Mouse (Mus musculus): ENCODE results near the gene Zdhhc19. TPM values are rescaled to one million over a fixed set of nuclear protein-coding genes. Genes with fewer than 3 reads are reported as not detected.
A peak's percentile ranks its signal among the peaks of the same experiment; 100 is the strongest.

Gene Zdhhc19
- not detected in 2 replicates for polyA plus RNA-seq (2015; fragmentation: Nextera tagmentation; extraction: Ambion mirVana)

DNA sequence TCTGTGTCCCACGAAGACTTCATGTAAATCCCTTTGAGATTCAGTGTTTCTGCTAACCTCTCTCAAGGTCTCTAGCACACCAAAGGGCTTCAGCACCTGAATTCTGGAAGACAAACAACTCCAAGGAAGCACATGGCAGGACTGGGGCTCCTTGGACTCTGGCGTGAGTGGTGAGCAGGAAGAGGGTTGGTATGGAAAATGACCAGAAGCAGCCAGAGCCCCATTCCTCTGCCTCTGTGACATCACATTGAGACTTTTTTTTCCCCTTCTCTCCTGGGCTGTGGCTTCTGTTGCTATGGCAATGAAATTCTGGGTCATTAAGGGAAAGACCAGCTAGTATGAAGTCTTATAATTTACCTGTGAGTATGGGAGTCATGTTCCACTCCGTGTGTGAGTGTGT, at the start of gene Zdhhc19:
Gene Zdhhc19, plus strand, starts transcription at position 301 of the 400 bp plus-strand sequence.
- no peak within 1 kb of the TSS for H3K4me2 ChIP-seq
- no peak for ATAC-seq (ENCODE audit: insufficient number of reproducible peaks, insufficient read depth, low FRiP score, low TSS enrichment, low read depth)
- no peaks in the 10 kb centered on the region for H3K36me3 ChIP-seq
- WGBS = 69% methylated on average over 3 of the region's 3 CpGs
- H3K9me3 ChIP-seq = no peaks in the 10 kb centered on the region
- no peak within 1 kb of the TSS for H3K9ac ChIP-seq
- H3K4me1 ChIP-seq = peaks cover 10% of the 10 kb centered on the region; the same call in 1 of the 2 replicates
- H3K4me3 ChIP-seq = no peak within 1 kb of the TSS
- H3K27me3 ChIP-seq = no peaks in the 10 kb centered on the region
- H3K27ac ChIP-seq = no peak within 1 kb of the TSS

DNA sequence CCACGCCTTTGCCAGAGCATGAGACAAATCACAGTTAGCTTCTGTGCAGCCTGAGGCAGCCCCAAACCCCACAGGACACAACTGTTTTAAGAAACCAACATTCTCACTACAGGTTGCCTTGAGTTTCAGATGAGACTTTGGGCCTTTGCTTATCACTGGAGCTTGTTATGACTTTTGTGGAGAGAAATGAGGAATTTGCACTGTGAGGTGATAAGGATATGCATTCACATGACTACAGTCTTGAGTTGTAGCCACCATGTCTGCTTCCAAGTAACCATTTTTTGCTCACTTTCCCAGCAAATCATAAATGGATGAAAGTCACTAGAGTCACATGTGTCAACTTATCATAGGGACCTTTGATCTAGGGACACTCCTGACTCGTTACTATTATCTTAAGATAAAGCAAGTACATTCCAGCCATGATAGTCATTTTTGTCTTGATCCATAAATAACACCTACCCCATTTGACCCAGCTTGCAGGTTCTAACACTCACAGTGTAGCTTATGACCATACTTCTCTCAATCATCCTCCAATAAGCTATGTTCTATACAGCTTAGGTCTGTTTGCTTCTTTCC, 49.4 kb upstream of the Zdhhc19 start:
- Histone ChIP-seq H3K4me2 (no peak overlapping the region), H3K27ac (no peak overlapping the region), H3K9ac (no peak overlapping the region), H3K9me3 (no peaks in the 10 kb centered on the region), H3K4me1 (no peaks in the 10 kb centered on the region), H3K36me3 (peaks cover under 1% of the 10 kb centered on the region), H3K27me3 (no peaks in the 10 kb centered on the region), H3K4me3 (no peak overlapping the region)
- no peak for ATAC-seq (ENCODE audit: insufficient number of reproducible peaks, insufficient read depth, low FRiP score, low TSS enrichment, low read depth)
- 77% methylated on average over 2 of the region's 2 CpGs for WGBS

DNA sequence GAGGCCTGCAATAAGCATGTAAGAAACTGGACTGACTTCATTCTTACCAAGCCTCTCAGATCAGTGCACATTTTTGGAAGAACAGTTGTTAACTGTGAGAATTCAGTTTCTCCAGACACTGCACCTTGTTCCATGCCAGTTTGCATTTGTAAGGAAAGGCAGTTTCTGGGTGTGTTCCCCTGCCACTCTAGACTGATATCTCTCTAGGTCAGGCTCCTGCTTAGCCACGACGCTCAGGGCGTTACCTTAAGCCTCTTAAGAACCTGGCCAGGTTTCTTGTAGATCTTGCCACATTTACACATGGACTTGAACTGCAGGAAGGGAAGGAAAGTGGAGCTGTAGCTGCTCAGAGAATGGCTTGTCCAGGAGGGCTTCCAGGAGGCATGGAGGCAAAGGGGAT, 46.4 kb upstream of the Zdhhc19 start:
- H3K9me3 ChIP-seq = no peaks in the 10 kb centered on the region
- H3K27me3 ChIP-seq = no peaks in the 10 kb centered on the region
- no peak overlapping the region for H3K9ac ChIP-seq
- no peak overlapping the region for H3K27ac ChIP-seq
- ATAC-seq (ENCODE audit: insufficient number of reproducible peaks, insufficient read depth, low FRiP score, low TSS enrichment, low read depth) = no peak
- peaks cover 7% of the 10 kb centered on the region for H3K4me1 ChIP-seq
- no peak overlapping the region for H3K4me2 ChIP-seq
- H3K4me3 ChIP-seq = no peak overlapping the region
- peaks cover 16% of the 10 kb centered on the region for H3K36me3 ChIP-seq
- WGBS = 86% methylated on average over 3 of the region's 3 CpGs

DNA sequence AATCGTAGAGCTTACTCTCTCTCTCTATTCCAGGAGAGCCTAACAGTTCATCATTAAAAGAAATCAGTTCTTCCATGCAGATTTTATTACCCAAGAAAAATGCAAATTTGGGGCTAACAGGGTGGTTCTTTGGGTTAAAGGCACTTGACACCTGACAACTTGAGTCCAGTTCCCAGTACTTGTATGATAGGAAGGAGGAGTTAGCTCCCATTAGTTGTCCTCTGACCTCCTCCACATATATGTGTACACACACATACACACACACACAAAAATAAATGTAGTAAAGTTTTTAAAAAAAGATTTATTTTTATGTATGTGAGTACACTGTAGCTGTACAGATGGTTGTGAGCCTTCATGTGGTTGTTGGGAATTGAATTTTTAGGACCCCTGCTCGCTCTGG, 45.9 kb upstream of the Zdhhc19 start:
- no peak overlapping the region for H3K4me3 ChIP-seq
- H3K27ac ChIP-seq = no peak overlapping the region
- no peak overlapping the region for H3K9ac ChIP-seq
- H3K36me3 ChIP-seq = peaks cover 16% of the 10 kb centered on the region
- no peaks in the 10 kb centered on the region for H3K9me3 ChIP-seq
- H3K4me1 ChIP-seq = peaks cover 12% of the 10 kb centered on the region
- H3K4me2 ChIP-seq = no peak overlapping the region
- 88% methylated on average over 2 of the region's 2 CpGs for WGBS
- no peak for ATAC-seq (ENCODE audit: insufficient number of reproducible peaks, insufficient read depth, low FRiP score, low TSS enrichment, low read depth)
- no peaks in the 10 kb centered on the region for H3K27me3 ChIP-seq

DNA sequence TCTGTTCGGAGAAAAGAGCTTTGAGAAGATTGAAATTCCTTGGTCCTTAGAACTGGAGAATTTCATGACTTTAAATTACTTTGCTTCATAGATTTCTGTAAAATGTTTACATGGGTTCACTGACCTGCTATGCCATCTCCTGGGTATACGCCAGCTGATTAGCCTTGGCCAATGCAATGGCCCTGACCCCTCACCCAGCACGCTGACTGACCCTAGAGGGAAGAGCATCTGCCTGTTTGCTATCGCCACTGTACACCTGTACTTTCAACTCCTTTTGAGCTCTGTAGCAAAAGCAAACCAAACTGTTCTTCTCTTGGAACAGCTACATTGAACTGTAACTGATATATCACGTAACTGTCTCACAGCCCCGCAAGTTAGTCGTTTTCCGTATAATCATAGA, 43.0 kb upstream of the Zdhhc19 start:
- peaks cover 23% of the 10 kb centered on the region for H3K36me3 ChIP-seq
- H3K4me2 ChIP-seq = no peak overlapping the region
- H3K27ac ChIP-seq = peak overlapping the region; percentile 23
- H3K4me1 ChIP-seq = peaks cover 20% of the 10 kb centered on the region
- H3K9me3 ChIP-seq = no peaks in the 10 kb centered on the region
- WGBS = 92% methylated on average over 8 of the region's 8 CpGs
- no peak overlapping the region for H3K9ac ChIP-seq
- no peaks in the 10 kb centered on the region for H3K27me3 ChIP-seq
- ATAC-seq (ENCODE audit: insufficient number of reproducible peaks, insufficient read depth, low FRiP score, low TSS enrichment, low read depth) = no peak
- H3K4me3 ChIP-seq = no peak overlapping the region

DNA sequence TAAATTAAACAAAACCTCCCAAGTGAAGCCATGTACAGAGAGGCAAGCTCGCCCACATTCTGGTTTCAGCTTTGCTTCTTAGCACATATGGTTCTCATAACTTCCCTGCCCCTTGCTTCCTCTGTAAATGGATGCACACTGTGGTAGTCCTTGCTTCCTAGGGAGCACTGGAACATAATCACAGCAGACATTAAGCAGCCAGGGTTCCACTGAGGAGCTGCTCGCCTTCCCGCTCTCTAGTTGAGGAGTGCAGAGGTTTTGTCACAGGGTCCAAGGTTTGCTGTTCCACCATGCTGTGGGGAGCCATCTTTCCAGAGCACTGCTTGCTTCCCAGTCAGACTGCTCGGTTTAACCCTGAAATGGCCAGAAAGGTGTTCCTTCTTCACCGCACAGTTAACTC, 41.4 kb upstream of the Zdhhc19 start:
- Histone ChIP-seq H3K27me3 (no peaks in the 10 kb centered on the region), H3K4me2 (peak overlapping the region; percentile 31), H3K4me3 (peak overlapping the region; percentile 2; the same call in 1 of the 2 replicates), H3K27ac (peak overlapping the region; percentile 82), H3K9me3 (no peaks in the 10 kb centered on the region), H3K4me1 (peaks cover 20% of the 10 kb centered on the region), H3K36me3 (peaks cover 23% of the 10 kb centered on the region), H3K9ac (0 out of 2 replicates have a peak overlapping the region, but pooled peaks have one; percentile 41)
- ATAC-seq (ENCODE audit: insufficient number of reproducible peaks, insufficient read depth, low FRiP score, low TSS enrichment, low read depth) = no peak
- WGBS = 44% methylated on average over 5 of the region's 5 CpGs

DNA sequence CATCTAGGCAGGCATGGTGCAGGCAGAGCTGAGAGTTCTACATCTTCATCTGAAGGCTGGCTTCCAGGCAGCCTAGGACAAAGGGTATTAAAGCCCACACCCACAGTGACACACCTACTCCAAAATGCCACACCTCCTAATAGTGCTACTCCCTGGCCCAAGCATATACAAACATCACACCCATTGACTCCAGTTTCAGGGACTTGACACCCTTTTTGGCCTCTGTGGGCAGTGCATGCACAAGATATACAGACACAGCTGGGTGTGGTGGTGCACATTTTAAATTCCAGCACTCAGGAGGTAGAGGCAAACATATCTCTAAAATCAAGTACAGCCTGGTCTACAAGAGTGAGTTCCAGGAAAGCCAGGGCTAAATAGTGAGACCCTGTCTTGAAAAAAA, 40.0 kb upstream of the Zdhhc19 start:
- H3K27ac ChIP-seq = no peak overlapping the region
- no peaks in the 10 kb centered on the region for H3K9me3 ChIP-seq
- H3K4me2 ChIP-seq = no peak overlapping the region
- no peak for ATAC-seq (ENCODE audit: insufficient number of reproducible peaks, insufficient read depth, low FRiP score, low TSS enrichment, low read depth)
- no peak overlapping the region for H3K9ac ChIP-seq
- H3K4me3 ChIP-seq = no peak overlapping the region
- no peaks in the 10 kb centered on the region for H3K27me3 ChIP-seq
- peaks cover 23% of the 10 kb centered on the region for H3K36me3 ChIP-seq
- peaks cover 20% of the 10 kb centered on the region for H3K4me1 ChIP-seq

DNA sequence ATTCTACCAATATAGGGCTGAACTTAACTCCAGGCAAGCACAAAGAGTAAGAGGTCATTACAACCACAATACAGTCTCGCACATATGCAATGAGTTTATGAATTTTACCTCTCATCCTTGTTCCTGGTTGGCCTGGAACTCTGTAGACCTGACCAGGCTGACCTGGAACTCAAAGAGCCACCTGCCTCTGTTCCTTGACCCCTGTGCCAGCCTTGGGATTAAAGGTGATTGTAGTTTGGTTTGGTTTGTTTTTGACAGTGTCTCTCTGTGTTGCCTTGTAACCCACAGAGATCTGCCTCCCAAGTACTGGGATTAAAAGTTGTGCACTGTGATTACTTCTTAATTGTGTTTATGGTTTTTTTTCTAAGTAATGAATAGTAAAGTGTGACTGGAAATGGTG, 39.3 kb upstream of the Zdhhc19 start:
- peaks cover 20% of the 10 kb centered on the region for H3K4me1 ChIP-seq
- no peaks in the 10 kb centered on the region for H3K27me3 ChIP-seq
- no peak overlapping the region for H3K27ac ChIP-seq
- 93% methylated on average over 1 of the region's 1 CpGs for WGBS
- no peak overlapping the region for H3K4me3 ChIP-seq
- H3K4me2 ChIP-seq = no peak overlapping the region
- no peak for ATAC-seq (ENCODE audit: insufficient number of reproducible peaks, insufficient read depth, low FRiP score, low TSS enrichment, low read depth)
- H3K36me3 ChIP-seq = peaks cover 21% of the 10 kb centered on the region
- no peaks in the 10 kb centered on the region for H3K9me3 ChIP-seq
- no peak overlapping the region for H3K9ac ChIP-seq

DNA sequence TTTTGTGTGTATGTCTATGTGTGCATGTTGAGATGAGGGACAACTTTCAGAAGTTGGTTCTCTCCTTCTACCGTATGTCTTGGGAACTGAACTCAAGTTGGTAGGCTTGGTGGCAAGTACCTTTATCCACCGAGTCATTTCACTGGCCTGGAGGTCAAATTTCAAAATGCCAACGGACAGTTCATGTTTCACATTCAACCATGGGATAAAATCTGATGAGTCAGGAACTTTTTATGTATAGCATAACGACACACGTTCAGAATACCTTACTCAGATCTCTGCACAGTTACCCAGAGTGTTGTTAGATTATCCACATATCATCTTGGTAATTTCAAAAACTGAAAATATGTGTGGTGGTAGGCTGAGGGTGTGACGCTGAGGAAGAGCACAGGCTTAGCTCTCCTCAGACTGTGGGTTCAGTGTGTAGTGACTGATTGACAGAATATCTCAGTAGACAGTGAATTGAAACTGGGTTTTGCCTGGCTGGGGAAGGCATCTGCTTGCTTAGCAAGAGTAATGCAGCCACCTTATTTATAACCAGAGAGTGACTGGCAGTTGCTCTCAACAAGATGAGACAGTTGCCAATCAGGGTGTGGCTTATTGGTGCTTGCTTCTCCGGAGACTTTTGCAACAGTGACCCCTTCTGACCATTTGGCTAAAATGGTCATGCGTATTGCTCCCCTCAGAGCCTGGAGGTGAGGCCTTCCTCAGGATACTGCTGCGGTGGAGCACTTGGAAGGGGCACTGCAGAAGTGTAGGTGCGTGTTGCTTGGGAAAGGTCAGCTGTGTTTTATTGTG, 38.3 kb upstream of the Zdhhc19 start:
- H3K36me3 ChIP-seq = peaks cover 15% of the 10 kb centered on the region
- no peak overlapping the region for H3K27ac ChIP-seq
- no peaks in the 10 kb centered on the region for H3K9me3 ChIP-seq
- H3K4me1 ChIP-seq = peaks cover 20% of the 10 kb centered on the region
- 54% methylated on average over 10 of the region's 10 CpGs for WGBS
- H3K9ac ChIP-seq = no peak overlapping the region
- no peak overlapping the region for H3K4me2 ChIP-seq
- no peaks in the 10 kb centered on the region for H3K27me3 ChIP-seq
- ATAC-seq (ENCODE audit: insufficient number of reproducible peaks, insufficient read depth, low FRiP score, low TSS enrichment, low read depth) = no peak
- H3K4me3 ChIP-seq = no peak overlapping the region

DNA sequence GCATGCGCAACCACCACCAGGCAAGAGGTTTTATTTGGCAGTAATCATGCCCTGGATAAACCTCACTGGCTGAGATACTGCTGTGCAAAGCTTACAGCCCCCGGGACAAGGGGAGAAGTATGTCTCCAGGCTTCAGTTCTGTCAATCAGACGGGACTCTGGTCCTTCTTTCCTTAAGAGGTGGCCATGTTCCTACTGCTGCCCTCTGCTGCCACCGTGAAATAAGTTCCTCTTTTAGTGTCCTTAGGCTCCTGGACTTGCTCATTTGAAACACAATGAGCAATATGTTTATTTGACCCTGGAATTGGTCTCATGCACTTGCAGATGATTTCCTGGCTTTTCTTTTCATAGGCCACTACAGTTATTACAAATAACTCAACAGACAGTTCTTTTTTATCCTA, 35.5 kb upstream of the Zdhhc19 start:
- Histone ChIP-seq H3K27me3 (no peaks in the 10 kb centered on the region), H3K27ac (no peak overlapping the region), H3K9ac (no peak overlapping the region), H3K4me2 (no peak overlapping the region), H3K9me3 (no peaks in the 10 kb centered on the region), H3K4me1 (peaks cover 5% of the 10 kb centered on the region; the same call in 1 of the 2 replicates), H3K36me3 (peaks cover 24% of the 10 kb centered on the region), H3K4me3 (no peak overlapping the region)
- no peak for ATAC-seq (ENCODE audit: insufficient number of reproducible peaks, insufficient read depth, low FRiP score, low TSS enrichment, low read depth)
- WGBS = 68% methylated on average over 4 of the region's 4 CpGs

DNA sequence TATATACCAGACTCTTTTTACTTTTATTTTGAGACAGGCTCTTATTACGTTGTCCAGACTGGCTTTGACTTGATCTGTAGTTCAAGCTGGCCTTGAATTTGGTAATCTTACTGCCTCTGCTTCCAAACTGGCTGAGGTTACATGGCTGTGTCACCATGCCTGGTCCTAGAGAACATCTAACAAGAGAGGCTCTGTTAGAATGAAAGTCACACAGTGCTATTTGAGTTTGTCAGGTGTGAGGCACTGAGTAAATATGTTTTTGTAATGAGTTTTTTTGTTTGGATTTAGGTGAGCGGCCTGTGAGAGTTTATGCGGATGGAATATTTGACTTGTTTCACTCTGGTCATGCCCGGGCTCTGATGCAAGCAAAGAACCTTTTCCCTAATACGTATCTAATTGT, 34.4 kb upstream of the Zdhhc19 start:
- peaks cover 5% of the 10 kb centered on the region; the same call in 1 of the 2 replicates for H3K4me1 ChIP-seq

DNA sequence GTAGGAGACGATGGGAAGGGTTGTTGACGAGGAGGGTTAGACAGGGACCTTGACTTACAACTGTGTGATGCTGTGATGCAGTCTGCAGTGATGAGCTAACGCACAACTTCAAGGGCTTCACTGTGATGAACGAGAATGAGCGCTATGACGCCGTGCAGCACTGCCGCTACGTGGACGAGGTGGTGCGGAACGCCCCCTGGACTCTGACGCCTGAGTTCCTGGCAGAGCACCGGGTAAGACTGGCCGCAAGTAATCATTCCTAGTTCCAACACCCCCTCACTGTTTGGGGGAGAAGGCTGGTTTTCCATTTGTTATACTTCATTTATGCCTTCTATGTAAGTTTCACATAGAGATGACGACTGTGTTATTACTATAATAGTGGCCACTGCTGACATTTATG, 33.1 kb upstream of the Zdhhc19 start:
- 95% methylated on average over 16 of the region's 16 CpGs for WGBS
- no peak overlapping the region for H3K4me2 ChIP-seq
- H3K27me3 ChIP-seq = no peaks in the 10 kb centered on the region
- H3K4me1 ChIP-seq = peaks cover 2% of the 10 kb centered on the region; the same call in 1 of the 2 replicates
- H3K4me3 ChIP-seq = no peak overlapping the region
- no peak overlapping the region for H3K9ac ChIP-seq
- no peak for ATAC-seq (ENCODE audit: insufficient number of reproducible peaks, insufficient read depth, low FRiP score, low TSS enrichment, low read depth)
- H3K27ac ChIP-seq = no peak overlapping the region
- H3K36me3 ChIP-seq = peaks cover 25% of the 10 kb centered on the region
- no peaks in the 10 kb centered on the region for H3K9me3 ChIP-seq

More for the DNA sequence above, 34.4 kb upstream of the Zdhhc19 start:
- no peak overlapping the region for H3K4me2 ChIP-seq
- H3K27ac ChIP-seq = no peak overlapping the region
- no peaks in the 10 kb centered on the region for H3K9me3 ChIP-seq
- no peaks in the 10 kb centered on the region for H3K27me3 ChIP-seq
- H3K9ac ChIP-seq = no peak overlapping the region
- ATAC-seq (ENCODE audit: insufficient number of reproducible peaks, insufficient read depth, low FRiP score, low TSS enrichment, low read depth) = no peak
- H3K4me3 ChIP-seq = no peak overlapping the region
- H3K36me3 ChIP-seq = peaks cover 18% of the 10 kb centered on the region
- 87% methylated on average over 5 of the region's 5 CpGs for WGBS
